Mouse (Mus musculus) erythroblast, adult 5-6 weeks (primary cell): ENCODE results near the gene Iqck. TPM values are rescaled to one million over a fixed set of nuclear protein-coding genes. Genes with fewer than 3 reads are reported as not detected.

Source experiments
- ATAC-seq: replicated peaks from 2 replicates; pipeline ENCODE4 v1.8.0; 2016; ENCODE audit warnings: moderate number of reproducible peaks, mild to moderate bottlenecking, moderate TSS enrichment, inconsistent platforms; ENCODE audit not compliant: poor library complexity, low FRiP score, severe bottlenecking
- total RNA-seq, 2 experiments: library from RNA; stranded (forward) in 1 of 2; stranded (reverse) in 1 of 2; fragments of 150-400 nt in 1 of 2; fragments of 200-764, 138-1000 nt in 1 of 2; gene quantifications; 2 replicates each; pipeline versions ENCODE4 v1.2.3 to v1.2.4; 2015 to 2017; ENCODE audit warnings: low replicate concordance in 2 of 2

The Iqck gene
- total RNA-seq, 2 experiments from 2014 or later: not detected

GRCm38 (mm10) chr7:119002501-119002900, 146.9 kb downstream of the Iqck start:
- ATAC-seq: no peak

GRCm38 (mm10) chr7:119010854-119011529, 155.4 kb downstream of the Iqck start:
- 0 out of 2 replicates have a peak, but pooled peaks have one; percentile 35 for ATAC-seq

GRCm38 (mm10) chr7:119015736-119016135, 160.2 kb downstream of the Iqck start:
- ATAC-seq: no peak

- ATAC-seq: no peak
Measured at GRCm38 (mm10) chr7:119019537-119019936, 164.0 kb downstream of the Iqck start.

Other genes starting within 250 kb of the Iqck start
- 17.1 and 23.0 TPM in 2 replicates for gene Gde1, start 150.0 kb upstream of the Iqck start, total RNA-seq (2015; ENCODE audit: low replicate concordance)
- gene Gde1, start 150.0 kb upstream of the Iqck start, total RNA-seq (2017; ENCODE audit: low replicate concordance): 11.6 and 19.3 TPM in 2 replicates
- 18.3 and 25.1 TPM in 2 replicates for gene Ccp110, start 143.2 kb upstream of the Iqck start, total RNA-seq (2015; ENCODE audit: low replicate concordance)
- 20.1 and 27.7 TPM in 2 replicates for gene Ccp110, start 143.2 kb upstream of the Iqck start, total RNA-seq (2017; ENCODE audit: low replicate concordance)
- 18.1 and 21.1 TPM in 2 replicates for gene Vps35l, start 115.5 kb upstream of the Iqck start, total RNA-seq (2015; ENCODE audit: low replicate concordance)
- 28.6 and 32.9 TPM in 2 replicates for gene Vps35l, start 115.5 kb upstream of the Iqck start, total RNA-seq (2017; ENCODE audit: low replicate concordance)
- gene Knop1, start 502 bp downstream of the Iqck start, total RNA-seq (2015; ENCODE audit: low replicate concordance): 5.2 and 9.0 TPM in 2 replicates
- 7.2 and 7.4 TPM in 2 replicates for gene Knop1, start 502 bp downstream of the Iqck start, total RNA-seq (2017; ENCODE audit: low replicate concordance)
- not detected in 2 replicates for gene Gprc5b, start 139.5 kb downstream of the Iqck start, total RNA-seq (2015; ENCODE audit: low replicate concordance)
- gene Gprc5b, start 139.5 kb downstream of the Iqck start, total RNA-seq (2017; ENCODE audit: low replicate concordance): not detected in 2 replicates